Mouse (Mus musculus) olfactory bulb, adult 2 months (tissue): ENCODE measurements at regions not wholly inside any gene's neighbourhood (a gene's known extent, or its start where the extent isn't known, plus 50 kb on each side); places are given as distances from the start of the nearest gene placed in this dataset.

Experiments used
- CTCF ChIP-seq: fragments of 200-500 bp; IDR thresholded peaks from 2 replicates; pipeline ENCODE4 v1.5.1; 2012; ENCODE audit warnings: low read depth, mild to moderate bottlenecking, low read length, moderate library complexity; ENCODE audit not compliant: insufficient read depth
- POLR2A ChIP-seq: fragments of 200-500 bp; IDR thresholded peaks from 2 replicates; pipeline ENCODE4 v1.6.1; 2012; ENCODE audit warnings: mild to moderate bottlenecking, low read depth, low read length, moderate library complexity; ENCODE audit not compliant: insufficient read depth

DNA sequence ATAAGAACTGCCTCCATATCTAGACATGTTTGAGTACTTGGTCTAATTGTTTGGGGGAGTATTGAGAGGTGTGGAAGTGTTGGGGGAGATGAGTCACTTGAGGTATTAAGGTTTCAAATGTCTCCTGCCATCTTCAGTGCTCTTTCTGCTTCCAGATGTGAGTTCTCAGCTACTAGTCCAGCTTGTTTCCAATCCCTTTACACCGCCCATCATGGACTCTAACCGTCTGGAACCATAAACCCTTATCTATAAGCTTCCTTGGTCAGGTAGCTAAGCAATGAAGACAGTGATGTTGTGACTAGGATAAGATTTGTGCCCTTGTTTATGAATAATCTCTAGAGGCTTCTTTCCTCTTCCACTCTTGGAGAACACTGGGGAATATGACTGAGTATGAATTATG, 183.7 kb downstream of the Galc start:
- TF ChIP-seq CTCF = no peak
- no peak for TF ChIP-seq POLR2A
